Mouse (Mus musculus) CD4-positive helper T cell, adult 2 months (primary cell): Measurements from ENCODE around the gene 1700113H08Rik.

Experiments used
- DNase-seq: peaks from one replicate; pipeline ENCODE4 v3.0.0-alpha.2; 2012; ENCODE audit warnings: low read depth, missing footprints, low spot score

The 1700113H08Rik gene

GRCm38 (mm10) chr10:87057500-87058250 lies at the start of gene 1700113H08Rik:
TSS of gene 1700113H08Rik (plus strand) at chr10:87058045.
- DNase-seq, result no peak

DNA sequence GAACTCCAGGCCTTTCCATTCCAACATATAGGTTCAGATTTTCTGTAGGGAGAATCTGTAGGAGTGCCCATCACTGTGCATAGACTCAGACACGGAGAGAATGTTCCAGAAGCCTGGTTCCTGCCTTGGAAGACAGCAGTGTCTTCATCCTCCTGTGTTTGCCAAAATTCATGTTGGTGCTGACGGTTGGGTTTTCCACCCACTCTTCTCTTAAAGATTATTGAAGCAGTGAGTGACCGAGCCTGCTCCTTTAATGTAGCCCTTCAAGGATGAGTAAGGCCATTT lies 49.7 kb upstream of the 1700113H08Rik start:
- DNase-seq, result no peak

- DNase-seq, result no peak
Measured at GRCm38 (mm10) chr10:87012087-87012486, 45.8 kb upstream of the 1700113H08Rik start.

- no peak for DNase-seq
Measured at GRCm38 (mm10) chr10:87014391-87014965, 43.4 kb upstream of the 1700113H08Rik start.

DNA sequence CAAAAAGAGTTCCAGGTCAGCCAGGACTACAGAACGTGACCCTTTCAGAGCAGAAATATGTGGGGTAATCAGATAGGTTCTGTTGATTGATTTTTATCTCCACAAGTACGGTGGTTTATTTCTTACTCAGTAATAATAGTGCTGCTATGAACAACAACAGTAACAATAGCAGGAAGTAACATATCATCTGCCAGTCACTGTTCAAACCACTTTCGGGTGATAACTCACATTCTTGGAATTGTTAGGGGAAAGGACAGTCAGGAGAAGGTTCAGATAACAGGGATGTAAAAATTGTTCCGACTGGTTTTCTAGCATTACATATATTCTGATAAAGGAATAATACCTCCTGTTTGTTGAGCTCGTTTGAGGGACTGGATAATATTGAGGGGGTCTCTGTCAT lies 42.4 kb upstream of the 1700113H08Rik start:
- no peak for DNase-seq

DNA sequence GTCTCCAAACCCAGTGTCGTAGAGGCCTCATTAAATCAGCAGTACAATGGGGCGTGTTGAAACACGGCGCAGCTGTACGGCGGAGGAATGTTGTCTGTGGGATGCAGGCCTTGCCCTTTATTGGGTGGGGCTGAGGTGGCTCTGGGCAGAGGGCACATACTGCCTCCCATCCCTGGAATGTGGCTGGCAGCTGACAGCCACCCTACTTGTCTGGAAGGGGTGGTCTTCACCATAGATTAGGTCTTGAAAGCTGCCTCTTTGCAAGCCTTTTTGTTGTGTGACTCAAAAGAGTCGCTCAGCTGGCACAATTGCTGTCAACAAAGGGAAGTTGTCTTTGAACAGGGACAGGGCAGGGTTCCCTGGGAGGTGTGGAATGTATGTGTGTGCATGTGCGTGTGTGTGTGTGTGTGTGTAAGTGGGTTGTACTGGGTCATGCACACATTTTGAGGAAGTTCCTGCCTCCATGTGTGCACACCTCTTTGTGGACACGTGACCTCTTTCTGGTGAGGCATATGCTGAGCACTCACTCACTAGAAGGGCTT lies 41.6 kb upstream of the 1700113H08Rik start:
- DNase-seq, result no peak

GRCm38 (mm10) chr10:87018876-87019275 lies 39.0 kb upstream of the 1700113H08Rik start:
- DNase-seq, result no peak

DNA sequence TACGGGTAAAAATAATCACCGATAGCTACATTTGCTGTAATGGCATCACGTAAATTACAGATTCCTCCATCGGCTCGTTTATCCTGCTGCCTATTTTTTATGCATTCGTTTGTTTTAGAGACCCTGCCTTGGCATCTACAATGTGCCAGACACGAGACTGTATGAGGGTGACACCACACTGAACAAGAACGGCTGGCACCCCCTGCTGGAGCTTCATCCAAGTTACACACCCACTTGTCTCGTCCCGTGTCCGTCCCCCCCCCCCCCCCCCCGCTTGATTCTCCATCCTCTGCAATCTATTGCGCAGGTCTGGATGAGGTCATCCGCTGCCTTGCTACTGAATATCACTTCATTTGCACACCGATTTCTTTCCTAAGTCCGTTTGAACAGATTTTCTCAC lies 37.1 kb upstream of the 1700113H08Rik start:
- no peak for DNase-seq

- peak; percentile 68 for DNase-seq
Measured at GRCm38 (mm10) chr10:87024884-87025283, 33.0 kb upstream of the 1700113H08Rik start.

DNA sequence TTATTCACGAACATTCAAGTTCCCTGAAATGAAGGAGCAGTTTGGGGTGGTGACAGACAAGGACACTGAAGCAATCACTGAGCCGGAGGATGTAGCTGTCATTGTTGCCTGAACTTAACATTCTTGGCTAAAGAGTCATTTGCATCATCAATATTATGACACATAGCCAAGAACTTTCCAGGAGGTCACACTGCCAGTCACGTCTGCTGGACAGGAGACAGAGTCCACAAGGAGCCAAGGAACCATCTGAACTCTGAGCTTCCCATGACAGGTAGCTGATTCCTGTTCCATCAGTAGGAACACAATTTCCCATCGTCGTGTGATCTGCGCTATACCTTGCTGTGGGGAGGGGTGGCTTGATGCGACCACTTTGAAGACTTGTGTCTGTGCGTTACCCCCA lies 25.1 kb upstream of the 1700113H08Rik start:
- no peak for DNase-seq

DNA sequence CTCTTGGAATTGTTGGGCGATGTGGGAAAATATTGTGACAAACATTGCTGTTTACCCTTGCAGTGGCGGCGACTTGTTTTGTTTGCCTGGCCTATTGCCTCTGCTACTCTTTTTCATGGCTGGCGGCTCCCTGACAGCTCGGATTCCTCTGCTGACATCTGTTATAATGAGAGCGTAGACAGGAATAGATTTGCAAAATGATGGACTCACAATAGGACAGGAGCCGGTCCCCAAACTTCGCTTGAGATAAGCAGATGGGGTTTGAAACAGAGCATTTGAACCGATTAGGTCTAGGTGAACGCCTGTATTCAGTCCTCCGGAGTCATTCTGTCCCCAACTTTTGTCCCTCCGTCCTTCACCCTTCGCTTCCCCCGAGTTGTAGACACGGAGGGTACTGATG lies 22.0 kb upstream of the 1700113H08Rik start:
- no peak for DNase-seq

DNA sequence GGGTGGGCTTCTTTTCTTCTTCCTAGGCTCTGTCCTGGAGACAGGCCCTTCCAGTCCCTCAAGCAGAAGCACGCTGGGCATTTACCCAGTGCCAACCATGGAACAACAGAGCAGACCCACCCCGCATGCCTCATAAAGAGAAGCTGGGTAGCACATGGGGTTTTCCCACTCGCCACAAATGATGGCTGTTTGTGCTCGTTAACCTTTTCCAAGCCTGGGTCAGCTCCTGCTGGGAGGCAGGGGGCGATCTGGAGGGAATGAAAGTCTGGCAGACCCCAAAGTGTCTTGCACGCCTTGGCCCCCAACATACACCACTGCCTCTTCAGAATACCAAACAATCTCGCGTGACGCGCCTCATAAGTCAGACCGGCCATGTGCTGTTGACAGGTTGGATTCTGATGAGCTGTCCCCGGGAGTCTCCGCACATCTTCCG lies 21.6 kb upstream of the 1700113H08Rik start:
- DNase-seq, result no peak

GRCm38 (mm10) chr10:87037062-87037461 lies 20.8 kb upstream of the 1700113H08Rik start:
- DNase-seq, result no peak

GRCm38 (mm10) chr10:87039340-87039739 lies 18.5 kb upstream of the 1700113H08Rik start:
- DNase-seq, result no peak

- DNase-seq, result no peak
Measured at GRCm38 (mm10) chr10:87039800-87040199, 18.0 kb upstream of the 1700113H08Rik start.

GRCm38 (mm10) chr10:87041265-87041664 lies 16.6 kb upstream of the 1700113H08Rik start:
- DNase-seq, result no peak

DNA sequence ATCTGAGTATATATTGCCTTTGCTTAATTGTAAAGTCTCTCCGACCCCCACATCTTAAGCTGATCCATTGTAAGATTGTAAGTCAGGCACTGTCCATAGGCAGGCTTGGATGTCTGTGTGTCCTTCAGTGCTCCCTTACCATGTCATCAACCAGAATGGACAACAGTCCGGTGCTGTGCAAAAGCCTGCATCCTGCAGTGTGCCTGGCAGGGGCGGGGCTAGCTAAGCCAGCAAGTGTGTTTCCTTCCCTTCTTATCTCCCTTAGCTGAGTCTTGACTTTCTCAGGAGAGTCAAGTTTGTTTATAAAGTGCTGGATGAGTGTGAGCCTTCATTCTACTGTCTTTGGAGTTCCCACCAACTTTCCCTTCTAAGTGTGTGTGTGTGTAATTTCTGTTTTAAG lies 12.6 kb upstream of the 1700113H08Rik start:
- no peak for DNase-seq

DNA sequence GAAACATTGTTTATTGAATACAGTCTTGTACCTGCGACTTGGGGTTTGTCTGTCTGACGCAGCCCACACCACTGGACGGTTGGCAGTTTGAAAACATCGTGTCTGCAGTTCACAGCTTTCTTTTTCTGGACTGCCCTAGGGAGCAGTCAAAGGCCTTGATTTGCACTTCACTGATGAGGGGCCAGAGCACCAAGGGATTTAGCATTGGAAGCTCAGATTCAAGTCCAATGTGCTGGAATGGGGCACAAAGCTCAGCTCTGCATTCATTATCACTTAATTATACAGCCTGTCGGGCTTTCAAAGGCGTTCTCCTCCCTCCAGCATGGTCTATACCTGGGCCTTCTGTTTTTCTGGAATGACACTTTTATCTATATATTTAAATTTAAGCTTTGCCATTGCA lies 11.4 kb upstream of the 1700113H08Rik start:
- no peak for DNase-seq

DNA sequence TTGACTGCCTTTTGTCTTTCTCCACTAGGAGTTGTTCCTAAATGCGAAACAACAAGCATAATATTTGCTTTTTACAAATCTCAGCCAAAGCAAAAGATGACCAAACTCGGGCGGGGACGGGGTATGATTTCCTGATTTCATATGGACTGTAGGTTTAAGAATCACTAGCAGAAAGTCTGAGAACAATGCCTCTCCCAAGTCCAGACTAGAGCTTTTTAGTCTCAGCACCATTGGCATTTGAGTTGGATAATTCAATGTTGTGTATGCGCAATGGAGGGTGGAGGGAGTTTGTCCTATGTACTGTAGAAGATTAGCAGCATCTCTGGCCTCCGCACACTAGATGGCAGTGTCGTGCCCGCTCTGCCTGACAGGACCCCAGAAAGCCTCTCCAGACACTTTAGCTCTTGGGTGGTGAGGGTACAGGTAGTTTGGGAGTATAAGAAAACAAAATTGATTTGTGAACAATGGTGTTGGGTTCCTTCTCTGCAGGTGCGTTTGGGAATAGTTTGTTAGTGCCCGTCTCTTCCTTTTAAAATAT lies 10.8 kb upstream of the 1700113H08Rik start:
- DNase-seq, result peak; percentile 3

- DNase-seq, result no peak
Measured at GRCm38 (mm10) chr10:87049179-87049578, 8.7 kb upstream of the 1700113H08Rik start.

DNA sequence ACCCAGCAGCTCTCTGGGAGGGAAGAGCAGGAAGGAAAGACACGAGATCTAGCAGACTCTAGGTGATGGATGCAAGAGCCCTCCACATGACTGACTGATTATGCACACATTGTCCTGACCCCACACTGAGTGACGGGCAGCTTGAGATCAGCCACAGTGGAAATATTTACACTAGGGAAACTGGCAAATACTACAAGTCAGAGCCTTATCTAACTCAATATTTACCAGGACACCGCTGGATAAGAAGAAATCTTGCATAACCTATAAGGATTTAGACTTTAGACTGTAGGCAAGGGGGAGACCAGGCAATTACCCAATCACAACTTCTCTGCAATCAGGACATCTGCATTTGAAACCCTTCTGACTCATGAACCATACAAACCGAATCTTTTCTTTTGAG lies 6.1 kb upstream of the 1700113H08Rik start:
- DNase-seq, result no peak

GRCm38 (mm10) chr10:87058251-87058925 lies 543 bp downstream of the 1700113H08Rik start:
- peak; percentile 6 for DNase-seq
